Mouse (Mus musculus) heart, adult 9 months (tissue): Measurements from ENCODE around the gene Ppm1l.

Experiments used
- DNase-seq, 2 experiments: peaks; one replicate each; pipeline ENCODE4 v3.0.0; 2022; ENCODE audit warnings: low spot score in 2 of 2

Ppm1l gene

GRCm38 (mm10) chr3:69438773-69439514, 122.3 kb downstream of the Ppm1l start:
- DNase-seq: no peak

GRCm38 (mm10) chr3:69440761-69441160, 124.1 kb downstream of the Ppm1l start:
- no peak for DNase-seq

GRCm38 (mm10) chr3:69446989-69447388, 130.3 kb downstream of the Ppm1l start:
- peak; percentile 6 to 24 for DNase-seq

DNA sequence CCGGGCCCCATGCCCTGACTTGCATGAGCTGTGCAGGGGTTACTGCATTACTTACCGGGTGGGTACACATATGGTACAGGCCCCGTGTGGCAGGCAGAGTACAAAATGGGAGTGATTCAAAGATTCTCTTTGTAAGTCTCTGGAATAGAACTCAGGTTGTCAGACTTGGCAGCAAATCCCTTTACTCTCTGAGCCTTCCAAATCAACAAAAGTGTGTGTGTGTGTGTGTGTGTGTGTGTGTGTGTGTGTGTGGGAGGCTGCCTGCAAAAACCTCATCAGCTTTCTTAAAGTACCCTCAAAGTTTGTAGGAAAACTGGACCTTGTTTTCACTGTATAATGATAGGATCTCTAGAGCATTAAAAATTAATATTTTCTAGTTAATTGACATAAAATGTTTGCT, 132.4 kb downstream of the Ppm1l start:
- DNase-seq: no peak

- DNase-seq: no peak
Observed at GRCm38 (mm10) chr3:69454330-69454729, 137.7 kb downstream of the Ppm1l start.

DNA sequence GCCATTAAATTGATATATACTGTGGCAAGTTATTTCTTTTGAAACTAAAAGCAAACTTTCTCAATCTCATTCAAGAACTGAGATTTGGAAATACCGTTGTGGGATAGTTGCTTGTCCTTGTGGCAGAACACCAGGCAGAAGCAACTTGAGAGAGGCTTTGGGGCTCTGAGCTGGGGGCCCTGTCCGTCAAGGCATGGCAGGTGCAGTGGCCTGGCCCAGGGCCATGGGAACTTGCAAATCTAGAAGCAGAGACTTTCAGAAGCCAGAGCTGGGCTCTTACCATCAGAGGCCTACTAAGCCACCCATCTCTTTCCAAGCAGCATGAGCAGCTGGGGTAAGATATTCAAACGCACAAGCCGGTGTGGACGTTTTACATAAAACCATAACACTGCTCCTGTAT, 139.4 kb downstream of the Ppm1l start:
- no peak for DNase-seq

DNA sequence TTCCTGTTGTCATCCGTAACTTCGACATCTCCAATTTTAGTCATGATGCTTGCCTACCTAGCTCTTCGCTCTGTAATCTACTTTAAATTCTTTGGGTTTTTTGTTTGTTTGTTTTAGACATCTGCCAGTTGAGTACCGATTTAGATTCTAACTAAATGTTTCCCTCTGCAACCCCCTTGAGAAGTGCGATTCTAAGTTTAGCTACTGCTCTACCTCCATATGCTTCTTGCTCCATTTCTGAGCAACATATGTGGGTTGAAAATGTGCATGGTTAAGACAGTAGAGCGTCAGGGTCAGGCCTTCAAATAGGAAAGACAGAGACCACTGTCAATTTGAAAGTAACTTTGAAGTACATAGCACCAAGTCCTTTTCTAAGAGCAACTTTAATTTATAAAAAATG, 142.1 kb downstream of the Ppm1l start:
- no peak for DNase-seq

DNA sequence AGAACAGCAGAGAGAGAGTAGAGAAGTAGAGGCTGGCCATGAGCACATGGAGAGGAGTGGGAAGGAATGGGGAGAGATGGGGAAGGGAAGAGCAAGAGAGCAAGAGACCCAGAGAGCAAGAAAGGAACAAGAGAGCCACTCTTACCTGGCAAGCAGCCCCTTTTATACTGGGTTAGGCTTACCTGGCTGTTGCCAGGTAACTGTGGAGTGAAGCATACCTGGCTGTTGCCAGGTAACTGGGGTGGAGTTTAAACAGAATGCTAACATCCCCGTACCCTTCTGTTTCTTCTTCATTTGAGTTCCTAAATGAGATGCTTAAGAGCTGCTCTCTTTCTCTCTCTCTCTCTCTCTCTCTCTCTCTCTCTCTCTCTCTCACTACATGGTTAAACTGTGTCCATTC, 145.3 kb downstream of the Ppm1l start:
- DNase-seq: no peak

GRCm38 (mm10) chr3:69465751-69466150, 149.1 kb downstream of the Ppm1l start:
- no peak for DNase-seq

DNA sequence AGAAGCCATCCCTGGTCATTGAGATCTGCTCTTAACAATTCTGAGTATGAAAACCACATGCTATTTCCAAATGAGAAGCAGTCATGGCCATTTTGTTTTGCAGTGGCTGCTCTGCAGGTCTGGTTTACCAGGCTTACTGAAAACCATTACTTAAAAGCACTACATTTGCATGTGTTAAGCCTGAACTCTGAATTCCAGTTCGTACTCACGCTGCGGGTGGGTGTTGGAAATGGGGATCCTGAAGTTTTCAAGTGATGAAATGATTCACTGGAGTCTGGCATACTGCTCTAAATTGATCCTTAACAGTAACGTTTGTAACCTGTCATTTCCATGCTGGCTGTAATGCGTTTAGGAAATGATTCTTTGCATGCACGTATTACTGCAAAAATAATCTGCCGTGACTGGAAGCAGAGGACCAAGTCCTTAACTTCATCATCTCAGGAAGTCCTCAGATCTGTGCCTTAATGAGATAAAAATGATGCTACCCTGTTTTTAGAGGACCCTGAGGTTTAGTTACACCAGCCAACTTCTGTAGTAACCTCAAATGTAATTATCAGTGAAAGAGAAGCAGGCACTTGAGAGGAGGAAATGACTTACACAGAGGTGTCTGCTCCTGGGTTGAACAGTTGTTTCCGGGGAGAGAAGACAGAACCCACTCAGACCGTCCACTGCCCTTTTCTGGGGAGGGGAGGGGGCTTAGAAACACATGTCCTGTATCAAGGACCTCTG, 151.8 kb downstream of the Ppm1l start:
- no peak for DNase-seq

GRCm38 (mm10) chr3:69469463-69470141, 152.9 kb downstream of the Ppm1l start:
- no peak for DNase-seq

DNA sequence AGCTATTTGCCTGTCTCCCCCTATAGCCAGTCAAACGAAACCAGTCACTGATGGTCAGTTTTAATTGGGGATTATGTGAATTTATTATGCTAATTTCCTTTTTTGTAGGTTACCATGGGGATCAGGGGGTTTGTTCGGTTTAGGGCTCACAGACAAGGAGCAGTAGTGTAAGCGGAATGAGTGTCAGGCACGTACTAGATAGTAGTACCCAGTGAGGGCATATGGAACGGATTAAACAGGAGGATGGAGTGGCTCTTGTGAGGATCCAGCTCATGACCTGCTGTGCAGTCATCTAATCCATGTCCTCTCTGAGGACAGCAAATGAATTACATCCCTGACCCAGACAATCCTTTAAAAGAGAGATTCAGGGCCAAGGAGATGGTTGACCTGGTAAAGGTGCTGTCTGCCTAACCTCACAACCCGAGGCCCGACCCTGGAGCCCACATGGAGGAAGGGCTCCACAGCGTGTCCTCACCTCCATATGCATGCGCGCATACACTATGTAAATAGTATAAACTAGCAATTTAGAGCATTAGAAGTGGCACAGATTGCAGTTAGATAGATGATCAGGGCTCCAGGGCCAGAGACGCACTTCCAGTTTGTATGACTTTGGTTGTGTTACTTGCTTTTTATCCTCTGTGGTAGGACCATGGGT, 153.6 kb downstream of the Ppm1l start:
- DNase-seq: no peak

GRCm38 (mm10) chr3:69475850-69476450, 159.3 kb downstream of the Ppm1l start:
- DNase-seq: no peak

GRCm38 (mm10) chr3:69479937-69480336, 163.3 kb downstream of the Ppm1l start:
- DNase-seq: peak; percentile 6 to 37

GRCm38 (mm10) chr3:69481835-69482234, 165.2 kb downstream of the Ppm1l start:
- DNase-seq: peak; percentile 8 to 65

DNA sequence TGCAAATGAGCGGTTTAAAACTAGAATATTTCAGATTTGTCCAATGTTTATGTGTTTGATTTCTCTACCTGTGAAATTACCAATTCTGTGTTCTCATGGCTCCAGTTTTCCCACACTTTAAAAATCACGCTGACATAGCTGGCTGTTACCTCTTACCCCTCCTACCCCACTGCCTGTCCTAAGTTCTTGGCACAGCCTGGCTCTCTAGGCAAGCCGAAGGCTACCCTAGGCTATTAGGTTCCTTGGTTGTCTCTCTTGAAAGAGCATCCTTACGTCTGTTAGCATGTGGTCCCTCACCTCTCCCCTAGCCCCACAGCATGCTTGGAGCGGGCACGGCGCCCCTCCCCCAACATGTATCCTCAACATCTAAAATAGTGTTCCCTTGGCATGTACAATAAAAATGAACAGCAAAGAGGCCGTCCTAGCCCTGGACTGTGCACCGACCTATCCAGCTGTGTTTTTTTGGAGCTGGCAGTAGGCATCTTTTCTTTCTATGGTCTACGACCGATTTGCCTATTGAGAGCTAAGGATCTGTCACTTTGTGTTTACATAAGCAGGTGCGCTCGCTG, 167.4 kb downstream of the Ppm1l start:
- DNase-seq: no peak

- DNase-seq: no peak
Observed at GRCm38 (mm10) chr3:69484582-69484981, 167.9 kb downstream of the Ppm1l start.

- no peak for DNase-seq
Observed at GRCm38 (mm10) chr3:69485347-69485746, 168.7 kb downstream of the Ppm1l start.

DNA sequence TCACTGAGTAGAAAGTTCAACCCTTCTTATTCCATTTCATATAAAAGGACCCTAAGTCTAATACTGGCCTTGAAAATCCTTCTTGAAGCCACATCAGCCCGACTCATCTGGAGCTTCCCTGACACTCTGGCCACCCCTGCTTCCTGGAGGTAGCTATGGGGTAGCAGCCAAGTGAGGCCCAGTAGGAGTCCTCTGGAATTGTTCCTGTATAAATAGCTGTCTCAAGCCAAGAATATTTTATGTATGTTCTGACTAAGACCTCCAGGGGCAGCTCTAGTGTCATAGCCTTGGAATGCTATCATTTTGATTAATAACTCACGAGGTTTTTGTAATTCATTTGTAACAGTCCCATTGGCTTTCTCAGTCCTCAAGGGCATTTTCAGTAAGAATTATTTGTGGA, 169.1 kb downstream of the Ppm1l start:
- no peak for DNase-seq

- no peak for DNase-seq
Observed at GRCm38 (mm10) chr3:69487471-69487870, 170.8 kb downstream of the Ppm1l start.

DNA sequence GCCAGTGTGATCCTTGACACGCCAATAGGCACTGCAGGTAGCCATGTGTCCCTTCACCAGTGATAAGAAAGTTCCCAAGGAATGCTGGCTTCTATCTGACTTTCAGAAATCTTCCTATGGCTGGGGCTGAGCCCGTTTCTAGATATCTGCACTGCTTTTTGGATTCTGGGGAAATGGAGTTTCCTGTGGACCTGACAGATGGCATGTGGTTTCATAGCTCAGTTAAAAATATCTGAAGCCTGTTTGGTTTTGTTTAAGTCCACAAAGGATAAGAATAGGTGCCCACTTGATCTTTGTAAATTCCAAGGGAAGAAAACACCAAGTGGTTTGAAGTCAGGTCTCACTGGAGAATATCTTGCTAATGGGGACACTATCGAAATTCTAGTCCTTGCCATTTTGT, 173.0 kb downstream of the Ppm1l start:
- no peak for DNase-seq
